Mouse (Mus musculus) cerebellum, postnatal 10 days (tissue): ENCODE measurements at regions not wholly inside any gene's neighbourhood (a gene's known extent, or its start where the extent isn't known, plus 50 kb on each side); places are given as distances from the start of the nearest gene placed in this dataset.
A peak's percentile ranks its signal among the peaks of the same experiment; 100 is the strongest.

Experiments
- DNase-seq, 2 experiments: peaks; one replicate each; pipeline ENCODE4 v3.0.0; 2021; ENCODE audit warnings: mixed read lengths in 2 of 2

GRCm38 (mm10) chr1:13938344-13938743 is 2154.8 kb downstream of the 4930444P10Rik start:
- DNase-seq: no peak

GRCm38 (mm10) chr1:13935938-13936491 is 2157.1 kb downstream of the 4930444P10Rik start:
- DNase-seq: peak; percentile 4 to 21

- DNase-seq: no peak
Observed at GRCm38 (mm10) chr1:13928679-13929078, 2164.4 kb downstream of the 4930444P10Rik start.

- no peak for DNase-seq
Observed at GRCm38 (mm10) chr1:13927964-13928363, 2165.2 kb downstream of the 4930444P10Rik start.

GRCm38 (mm10) chr1:13925994-13926393 is 2167.1 kb downstream of the 4930444P10Rik start:
- no peak for DNase-seq

GRCm38 (mm10) chr1:13915216-13915615 is 2177.9 kb downstream of the 4930444P10Rik start:
- DNase-seq: no peak

- DNase-seq: no peak
Observed at GRCm38 (mm10) chr1:13879126-13879525, 2214.0 kb downstream of the 4930444P10Rik start.

- DNase-seq: no peak
Observed at GRCm38 (mm10) chr1:13873925-13874324, 2219.2 kb downstream of the 4930444P10Rik start.

GRCm38 (mm10) chr1:13872536-13872935 is 2220.6 kb downstream of the 4930444P10Rik start:
- no peak for DNase-seq

GRCm38 (mm10) chr1:13870631-13871286 is 2222.4 kb downstream of the 4930444P10Rik start:
- DNase-seq: peak; percentile 62 to 66

GRCm38 (mm10) chr1:13865713-13866112 is 2227.4 kb downstream of the 4930444P10Rik start:
- DNase-seq: no peak

GRCm38 (mm10) chr1:13863712-13864111 is 2229.4 kb downstream of the 4930444P10Rik start:
- DNase-seq: no peak

GRCm38 (mm10) chr1:13861070-13861511 is 2232.0 kb downstream of the 4930444P10Rik start:
- no peak for DNase-seq

GRCm38 (mm10) chr1:13860469-13860868 is 2232.7 kb downstream of the 4930444P10Rik start:
- no peak for DNase-seq

GRCm38 (mm10) chr1:13859723-13860122 is 2233.4 kb downstream of the 4930444P10Rik start:
- peak; percentile 18 to 19 for DNase-seq

GRCm38 (mm10) chr1:13858371-13859018 is 2234.6 kb downstream of the 4930444P10Rik start:
- no peak for DNase-seq

GRCm38 (mm10) chr1:13856998-13857397 is 2236.1 kb downstream of the 4930444P10Rik start:
- no peak for DNase-seq

GRCm38 (mm10) chr1:13851144-13851543 is 2242.0 kb downstream of the 4930444P10Rik start:
- no peak for DNase-seq

- no peak for DNase-seq
Observed at GRCm38 (mm10) chr1:13849071-13849470, 2244.1 kb downstream of the 4930444P10Rik start.

GRCm38 (mm10) chr1:13846336-13846865 is 2246.7 kb downstream of the 4930444P10Rik start:
- no peak for DNase-seq

- DNase-seq: no peak
Observed at GRCm38 (mm10) chr1:13840309-13840622, 2252.9 kb downstream of the 4930444P10Rik start.

- DNase-seq: no peak
Observed at GRCm38 (mm10) chr1:13839619-13840308, 2253.4 kb downstream of the 4930444P10Rik start.
